ENCODE assay signal across 9 mouse cellular contexts in the genomic region with DNA sequence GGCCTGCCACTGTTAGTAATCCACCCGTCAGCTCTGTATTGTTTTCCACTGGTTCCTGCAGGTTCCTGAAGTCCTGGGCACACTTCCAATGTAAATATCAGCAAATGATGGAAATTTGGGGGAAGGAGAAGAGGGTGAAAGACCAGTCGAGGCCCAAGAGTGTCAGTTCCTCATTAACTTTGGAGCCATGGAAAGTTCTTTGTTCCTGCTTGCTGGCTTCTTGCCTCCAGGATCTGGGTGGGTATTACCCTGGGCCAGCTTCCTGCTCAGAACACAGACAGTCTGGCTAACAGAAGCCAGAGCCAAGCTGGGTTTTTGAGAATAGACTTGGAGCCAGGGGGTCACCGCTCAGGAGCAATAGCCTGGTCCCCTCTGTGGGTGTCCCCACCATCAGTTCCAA. TPM values are rescaled to one million over a fixed set of nuclear protein-coding genes. Genes with fewer than 3 reads are reported as not detected.
DNase-seq lines count a peak whose midpoint lies in the region; ATAC-seq and TF ChIP-seq lines count a peak whose summit lies in the region.
"Had no signal": no experiment of that assay in that cellular context is flagged by ENCODE, and none has a peak within 500 bp of the region (broad histone marks: within the 10 kb centered on the region; RNA-seq: fewer than 3 reads in every experiment).

No protein-coding gene starts in this region.

- H3K36me3 ChIP-seq in heart, postnatal 0 days (replicated peaks; ENCODE audit: control insufficient read depth, insufficient read depth, low read length) = no peaks in the 10 kb centered on the region
- no peaks in the 10 kb centered on the region for H3K36me3 ChIP-seq in stomach, embryonic 16.5 days (ENCODE audit: control insufficient read depth, insufficient read depth, low read length)
- H3K36me3 ChIP-seq: forebrain, embryonic 10.5 days had no signal

- H3K27ac ChIP-seq in layer of hippocampus, adult 2 months = peak overlapping the region; percentile 33
- peak overlapping the region; percentile 66 for H3K27ac ChIP-seq in heart, postnatal 0 days (ENCODE audit: low read depth)
- H3K27ac ChIP-seq in stomach, embryonic 16.5 days (ENCODE audit: low read length) = peak overlapping the region; percentile 85
- H3K27ac ChIP-seq: forebrain, embryonic 10.5 days had no signal

- WGBS in heart, postnatal 0 days = 48% methylated on average over 3 of the region's 3 CpGs
- 33% methylated on average over 3 of the region's 3 CpGs for WGBS in stomach, embryonic 16.5 days

- peaks cover 38% of the 10 kb centered on the region for H3K4me1 ChIP-seq in heart, postnatal 0 days (ENCODE audit: control insufficient read depth, insufficient read depth)
- peaks cover 33% of the 10 kb centered on the region for H3K4me1 ChIP-seq in stomach, embryonic 16.5 days (ENCODE audit: control insufficient read depth, insufficient read depth, low read length)

- DNase-seq in layer of hippocampus, adult 2 months (ENCODE audit: low spot score in 2 of 2) = no peak
- DNase-seq in layer of hippocampus, adult 8-10 months (ENCODE audit: low spot score in 2 of 2) = no peak
- peak; percentile 57 for DNase-seq in heart, postnatal 0 days (ENCODE audit: low spot score)
- DNase-seq in kidney, postnatal 25 days = peak; percentile 50 to 77
- DNase-seq in ovary, postnatal 10 days (ENCODE audit: low spot score) = no peak
- no peak for DNase-seq in c-Kit-positive CD71-positive TER-119-positive erythroid progenitor cells, embryonic 14.5 days (ENCODE audit: low spot score)

- no peak overlapping the region for H3K4me3 ChIP-seq in layer of hippocampus, adult 2 months
- no peak overlapping the region for H3K4me3 ChIP-seq in heart, postnatal 0 days (ENCODE audit: low read depth, low read length)
- no peak overlapping the region for H3K4me3 ChIP-seq in stomach, embryonic 16.5 days (replicated peaks; ENCODE audit: low read length)
- H3K4me3 ChIP-seq: forebrain, embryonic 10.5 days had no signal

- H3K4me2 ChIP-seq in heart, postnatal 0 days (ENCODE audit: low read depth, low read length) = no peak overlapping the region
- no peak overlapping the region for H3K4me2 ChIP-seq in stomach, embryonic 16.5 days (ENCODE audit: low read depth, low read length)

- no peak for TF ChIP-seq EP300 in heart, postnatal 0 days (IDR thresholded peaks at IDR 0.05; ENCODE audit: low read depth)

- H3K9me3 ChIP-seq in heart, postnatal 0 days (replicated peaks; ENCODE audit: control insufficient read depth, low read length) = no peaks in the 10 kb centered on the region
- H3K9me3 ChIP-seq in stomach, embryonic 16.5 days (replicated peaks; ENCODE audit: control insufficient read depth, low read length) = no peaks in the 10 kb centered on the region

- H3K27me3 ChIP-seq in heart, postnatal 0 days (ENCODE audit: control insufficient read depth, insufficient read depth, low read length) = no peaks in the 10 kb centered on the region
- no peaks in the 10 kb centered on the region for H3K27me3 ChIP-seq in stomach, embryonic 16.5 days (ENCODE audit: control insufficient read depth, insufficient read depth, low read length)

- 0 out of 2 replicates have a peak, but pooled peaks have one; percentile 24 for ATAC-seq in heart, postnatal 0 days (ENCODE audit: insufficient read depth, low read depth)
- ATAC-seq in stomach, embryonic 16.5 days (ENCODE audit: insufficient read depth, low FRiP score) = peak; percentile 57; the same call in 1 of the 2 replicates
- ATAC-seq in CD4-positive, CD25-positive, alpha-beta regulatory T cell, adult 4 months = no peak

- no peak overlapping the region for H3K9ac ChIP-seq in heart, postnatal 0 days (replicated peaks; ENCODE audit: low read depth, low read length)
- H3K9ac ChIP-seq in stomach, embryonic 16.5 days (ENCODE audit: low read length) = no peak overlapping the region

- no peak for TF ChIP-seq CTCF in layer of hippocampus, adult 2 months (conservative IDR thresholded peaks at IDR 0.05)
- no peak for TF ChIP-seq CTCF in heart, postnatal 0 days (IDR thresholded peaks at IDR 0.05; ENCODE audit: low read depth)

RNA-seq across cellular contexts. Expression of a gene that starts 8.7 kb away (rescaled TPM):
- 1 to 10 TPM; 5.4 to 6.2 TPM for total RNA-seq in layer of hippocampus, adult 2 months (2021)
- 1 to 10 TPM; 6.0 to 8.9 (median 6.3) TPM for total RNA-seq in layer of hippocampus, adult 8-10 months (2022)
- total RNA-seq in heart, postnatal 0 days (2014; rRNA removed; ENCODE audit: low replicate concordance) = 3.8 and 9.7 TPM in 2 replicates
- 2.6 and 3.1 TPM in 2 replicates for polyA plus RNA-seq in heart, postnatal 0 days (2015; fragmentation: Nextera tagmentation; extraction: Ambion mirVana)
- polyA plus RNA-seq in stomach, embryonic 16.5 days (2015; fragmentation: Nextera tagmentation; extraction: Ambion mirVana) = 23.9 and 28.9 TPM in 2 replicates
- polyA plus RNA-seq in CD4-positive, CD25-positive, alpha-beta regulatory T cell, adult 4 months (2017; shearing (Covaris generic)) = 10 to 100 TPM; 57.5 to 89.4 TPM

RNA-seq across cellular contexts. Expression of a gene that starts 46.7 kb away (rescaled TPM):
- under 1 TPM; 0.15 to 0.44 TPM for total RNA-seq in layer of hippocampus, adult 2 months (2021)
- total RNA-seq in layer of hippocampus, adult 8-10 months (2022) = under 1 TPM in 3 of 4 experiments, not detected in 1; 0.45 to 0.55 (median 0.54) TPM
- 1.4 and 24.8 TPM in 2 replicates for total RNA-seq in heart, postnatal 0 days (2014; rRNA removed; ENCODE audit: low replicate concordance)
- polyA plus RNA-seq in heart, postnatal 0 days (2015; fragmentation: Nextera tagmentation; extraction: Ambion mirVana) = 0.71 and 1.0 TPM in 2 replicates
- polyA plus RNA-seq in stomach, embryonic 16.5 days (2015; fragmentation: Nextera tagmentation; extraction: Ambion mirVana) = 25.4 and 30.6 TPM in 2 replicates
- under 1 TPM in 1 of 2 experiments, not detected in 1; 0.39 TPM for polyA plus RNA-seq in CD4-positive, CD25-positive, alpha-beta regulatory T cell, adult 4 months (2017; shearing (Covaris generic))

Comparison
In these comparisons a context has a peak if more than half of its experiments do, and no peak if none do; other contexts are left out.
1. DNase-seq: peak in heart, postnatal 0 days (single experiment) and kidney, postnatal 25 days (2 of 2); none in layer of hippocampus, adult 2 months (0 of 2), layer of hippocampus, adult 8-10 months (0 of 2), ovary, postnatal 10 days (single experiment) and c-Kit-positive CD71-positive TER-119-positive erythroid progenitor cells, embryonic 14.5 days (single experiment).
2. H3K27ac ChIP-seq: peak in every context shown above with its lines; median percentile 85 in stomach, embryonic 16.5 days; 66 in heart, postnatal 0 days; 33 in layer of hippocampus, adult 2 months.